Mouse (Mus musculus) forebrain, embryonic 16.5 days (tissue): ENCODE data around the gene Foxn2. TPM values are rescaled to one million over a fixed set of nuclear protein-coding genes. Genes with fewer than 3 reads are reported as not detected.

Source experiments
- ATAC-seq: fragments of 200-750 bp; cut with Nextera tagmentation; 2 replicates; pipeline ENCODE4 v1.8.0; 2017; ENCODE audit warnings: mild to moderate bottlenecking, moderate library complexity
- H3K27ac ChIP-seq: fragments of 300-500 bp; sonication (generic); 2 replicates; pipeline ENCODE4 v1.5.1; 2014; ENCODE audit warnings: low read length, control low read depth
- H3K27me3 ChIP-seq: fragments of 300-500 bp; sonication (generic); replicated peaks from 2 replicates; pipeline ENCODE4 v1.6.1; 2014; ENCODE audit warnings: low read length; ENCODE audit not compliant: control insufficient read depth, insufficient read depth
- H3K36me3 ChIP-seq: fragments of 300-500 bp; sonication (generic); 2 replicates; pipeline ENCODE4 v1.6.1; 2014; ENCODE audit not compliant: control insufficient read depth, insufficient read depth
- H3K4me1 ChIP-seq: fragments of 300-500 bp; sonication (generic); replicated peaks from 2 replicates; pipeline ENCODE4 v1.6.1; 2014; ENCODE audit warnings: low read length; ENCODE audit not compliant: control insufficient read depth, insufficient read depth
- H3K4me2 ChIP-seq: fragments of 300-500 bp; sonication (generic); 2 replicates; pipeline ENCODE4 v1.6.1; 2014; ENCODE audit warnings: mild to moderate bottlenecking, low read length, control low read depth
- H3K4me3 ChIP-seq: fragments of 300-500 bp; sonication (generic); replicated peaks from 2 replicates; pipeline ENCODE4 v1.5.1; 2014; ENCODE audit warnings: mild to moderate bottlenecking, low read length, control low read depth
- H3K9ac ChIP-seq: fragments of 300-500 bp; sonication (generic); replicated peaks from 2 replicates; pipeline ENCODE4 v1.6.1; 2014; ENCODE audit warnings: low read depth, low read length, control low read depth
- H3K9me3 ChIP-seq: fragments of 300-500 bp; sonication (generic); 2 replicates; pipeline ENCODE4 v1.6.1; 2016; ENCODE audit warnings: low read length; ENCODE audit not compliant: control insufficient read depth
- WGBS: fragments of 180-500 bp; shearing (Covaris S2); extraction: QIAGEN DNeasy Blood & Tissue Kit; methylation state at CpG from one replicate; pipeline ENCODE4 v1.1.7; 2014; 5-methylcytosine and 5-hydroxymethylcytosine counted together
- polyA plus RNA-seq: library from polyadenylated mRNA; unstranded; fragments of >200 nt; fragmentation: Nextera tagmentation; extraction: Ambion mirVana; gene quantifications from 2 replicates; pipeline ENCODE4 v1.2.1, GENCODE M21; 2015

Foxn2 gene
- polyA plus RNA-seq, 1 experiment from 2014 or later = 11.6 TPM

GRCm38 (mm10) chr17:88494772-88495132 is 54.2 kb downstream of the Foxn2 start:
- Histone ChIP-seq H3K9ac (peak overlapping the region; percentile 49), H3K36me3 (no peaks in the 10 kb centered on the region), H3K4me1 (peaks cover 18% of the 10 kb centered on the region), H3K27ac (peak overlapping the region; percentile 76; the same call in 1 of the 2 replicates), H3K9me3 (no peaks in the 10 kb centered on the region), H3K27me3 (no peaks in the 10 kb centered on the region), H3K4me2 (peak overlapping the region; percentile 47), H3K4me3 (peak overlapping the region; percentile 25; the same call in 1 of the 2 replicates)
- WGBS = 24% methylated on average over 10 of the region's 10 CpGs
- peak; percentile 29; the same call in 1 of the 2 replicates for ATAC-seq

- no peak for ATAC-seq
- H3K27me3 ChIP-seq = no peaks in the 10 kb centered on the region
- WGBS = 77% methylated on average over 5 of the region's 5 CpGs
- no peaks in the 10 kb centered on the region for H3K36me3 ChIP-seq
- peaks cover 18% of the 10 kb centered on the region for H3K4me1 ChIP-seq
- no peak overlapping the region for H3K27ac ChIP-seq
- H3K4me2 ChIP-seq = no peak overlapping the region
- H3K9ac ChIP-seq = no peak overlapping the region
- H3K9me3 ChIP-seq = no peaks in the 10 kb centered on the region
- no peak overlapping the region for H3K4me3 ChIP-seq
Measured at GRCm38 (mm10) chr17:88498090-88498682, 57.7 kb downstream of the Foxn2 start.

DNA sequence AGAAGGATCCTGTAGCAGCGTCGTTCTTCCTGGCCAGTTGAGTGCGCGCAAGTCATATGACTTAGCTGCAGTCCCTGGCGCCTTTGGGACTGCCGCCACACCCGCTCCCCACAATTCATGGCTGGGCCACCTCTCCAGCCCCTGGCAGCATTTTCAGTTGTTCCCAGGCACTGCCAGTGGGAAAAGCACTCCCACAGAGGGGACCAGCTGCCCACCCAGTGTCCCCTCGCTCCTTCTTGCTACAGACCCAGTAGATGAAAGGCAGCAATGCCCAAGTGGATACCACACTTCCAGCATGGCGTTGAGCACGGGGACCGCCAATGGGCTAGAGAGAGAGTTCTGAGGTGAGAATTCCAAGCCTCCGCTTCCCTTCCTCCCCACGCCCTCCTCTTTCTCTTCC is 63.5 kb downstream of the Foxn2 start:
- 95% methylated on average over 13 of the region's 13 CpGs for WGBS
- Histone ChIP-seq H3K9ac (no peak overlapping the region), H3K9me3 (no peaks in the 10 kb centered on the region), H3K27ac (no peak overlapping the region), H3K27me3 (no peaks in the 10 kb centered on the region), H3K4me3 (no peak overlapping the region), H3K36me3 (no peaks in the 10 kb centered on the region), H3K4me2 (no peak overlapping the region), H3K4me1 (peaks cover 10% of the 10 kb centered on the region)
- no peak for ATAC-seq

GRCm38 (mm10) chr17:88505275-88505723 is 64.8 kb downstream of the Foxn2 start:
- no peaks in the 10 kb centered on the region for H3K27me3 ChIP-seq
- ATAC-seq = peak; percentile 85
- WGBS = 19% methylated on average over 10 of the region's 10 CpGs
- no peak overlapping the region for H3K4me2 ChIP-seq
- H3K4me3 ChIP-seq = no peak overlapping the region
- H3K9ac ChIP-seq = no peak overlapping the region
- no peak overlapping the region for H3K27ac ChIP-seq
- H3K4me1 ChIP-seq = peaks cover 10% of the 10 kb centered on the region
- H3K9me3 ChIP-seq = no peaks in the 10 kb centered on the region
- H3K36me3 ChIP-seq = no peaks in the 10 kb centered on the region

DNA sequence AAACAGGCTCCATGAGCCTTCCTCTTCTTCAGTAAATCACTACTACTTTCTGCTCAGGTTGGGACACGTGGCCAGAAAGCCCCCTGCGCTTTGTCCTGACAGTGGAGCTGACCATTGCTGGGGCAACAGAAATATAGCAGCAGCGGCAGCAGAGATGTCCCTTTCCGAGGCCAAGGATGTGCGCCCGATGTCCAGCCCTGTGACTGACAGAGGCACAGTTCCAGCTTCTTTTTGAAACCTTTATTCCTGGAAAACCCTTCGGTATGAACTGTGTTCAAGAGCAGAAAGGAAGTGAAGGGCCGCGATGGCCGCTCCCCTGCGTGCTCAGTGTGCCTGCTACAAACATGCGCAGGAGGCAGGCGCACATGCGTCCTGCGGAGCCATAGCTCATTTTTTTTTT is 65.4 kb downstream of the Foxn2 start:
- Histone ChIP-seq H3K4me1 (peaks cover 10% of the 10 kb centered on the region), H3K36me3 (no peaks in the 10 kb centered on the region), H3K9ac (no peak overlapping the region), H3K27ac (no peak overlapping the region), H3K27me3 (no peaks in the 10 kb centered on the region), H3K4me3 (no peak overlapping the region), H3K4me2 (no peak overlapping the region), H3K9me3 (no peaks in the 10 kb centered on the region)
- no peak for ATAC-seq
- WGBS = 87% methylated on average over 15 of the region's 15 CpGs

GRCm38 (mm10) chr17:88507376-88507775 is 66.9 kb downstream of the Foxn2 start:
- Histone ChIP-seq H3K36me3 (no peaks in the 10 kb centered on the region), H3K27me3 (no peaks in the 10 kb centered on the region), H3K4me3 (no peak overlapping the region), H3K9me3 (no peaks in the 10 kb centered on the region), H3K9ac (no peak overlapping the region), H3K4me1 (peaks cover 10% of the 10 kb centered on the region), H3K27ac (no peak overlapping the region), H3K4me2 (no peak overlapping the region)
- ATAC-seq = no peak
- WGBS = 68% methylated on average over 10 of the region's 10 CpGs

DNA sequence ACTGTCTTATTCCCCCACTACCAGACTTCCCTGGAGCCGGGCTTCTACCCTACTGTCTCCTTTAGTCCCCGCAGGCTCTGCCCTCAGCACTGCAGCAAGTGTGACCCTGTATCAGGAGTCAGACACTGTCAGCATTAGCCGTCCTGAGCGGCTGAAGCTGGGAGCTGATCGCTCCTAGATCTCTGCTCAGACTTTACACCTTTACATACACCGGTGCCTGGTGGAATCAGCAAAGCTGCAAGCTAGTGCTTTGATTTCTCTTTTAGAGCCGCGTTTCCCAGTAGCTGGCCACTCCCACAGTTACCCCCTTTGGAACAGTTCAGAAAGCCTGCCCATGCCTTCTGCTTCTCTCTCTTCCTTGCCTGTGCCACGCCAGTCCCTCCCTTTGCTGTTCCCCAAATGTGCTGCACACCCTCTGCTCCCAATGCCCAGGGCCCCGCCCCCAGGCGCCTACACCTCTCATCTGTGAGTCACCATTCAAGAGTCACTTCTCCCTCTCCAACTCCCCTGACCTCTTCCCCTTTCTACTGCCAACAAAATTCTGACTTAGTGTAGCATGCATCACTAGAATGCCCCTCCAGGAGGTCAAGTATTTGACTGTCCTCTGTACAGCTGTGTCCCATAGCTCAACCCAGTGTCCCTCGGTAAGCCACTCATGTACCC is 68.5 kb downstream of the Foxn2 start:
- Histone ChIP-seq H3K4me3 (no peak overlapping the region), H3K9ac (no peak overlapping the region), H3K27me3 (no peaks in the 10 kb centered on the region), H3K9me3 (no peaks in the 10 kb centered on the region), H3K4me1 (peaks cover 10% of the 10 kb centered on the region), H3K27ac (no peak overlapping the region), H3K4me2 (no peak overlapping the region), H3K36me3 (no peaks in the 10 kb centered on the region)
- 36% methylated on average over 12 of the region's 12 CpGs for WGBS
- no peak for ATAC-seq

DNA sequence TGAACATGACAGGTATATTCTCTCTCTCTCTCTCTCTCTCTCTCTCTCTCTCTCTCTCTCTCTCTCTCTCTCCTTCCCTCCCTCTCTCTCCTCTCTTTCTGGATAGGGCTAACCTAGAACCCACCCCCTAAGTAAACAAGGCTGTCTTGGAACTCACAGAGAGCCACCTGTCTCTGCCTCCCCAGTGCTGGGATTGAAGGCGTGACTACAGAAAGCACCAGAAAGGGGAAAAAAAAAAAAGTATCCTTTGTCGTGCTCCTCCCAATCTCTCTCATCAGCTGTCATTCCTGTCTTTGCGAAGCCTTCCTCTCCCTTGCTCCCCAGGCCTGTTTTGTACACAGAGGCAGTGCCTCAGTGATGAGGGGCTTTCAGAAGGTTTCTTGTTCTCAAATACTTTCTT is 69.5 kb downstream of the Foxn2 start:
- Histone ChIP-seq H3K9me3 (no peaks in the 10 kb centered on the region), H3K9ac (no peak overlapping the region), H3K4me3 (no peak overlapping the region), H3K4me1 (peaks cover 9% of the 10 kb centered on the region), H3K27ac (no peak overlapping the region), H3K4me2 (no peak overlapping the region), H3K27me3 (no peaks in the 10 kb centered on the region), H3K36me3 (no peaks in the 10 kb centered on the region)
- ATAC-seq = no peak
- WGBS = 83% methylated on average over 3 of the region's 3 CpGs

DNA sequence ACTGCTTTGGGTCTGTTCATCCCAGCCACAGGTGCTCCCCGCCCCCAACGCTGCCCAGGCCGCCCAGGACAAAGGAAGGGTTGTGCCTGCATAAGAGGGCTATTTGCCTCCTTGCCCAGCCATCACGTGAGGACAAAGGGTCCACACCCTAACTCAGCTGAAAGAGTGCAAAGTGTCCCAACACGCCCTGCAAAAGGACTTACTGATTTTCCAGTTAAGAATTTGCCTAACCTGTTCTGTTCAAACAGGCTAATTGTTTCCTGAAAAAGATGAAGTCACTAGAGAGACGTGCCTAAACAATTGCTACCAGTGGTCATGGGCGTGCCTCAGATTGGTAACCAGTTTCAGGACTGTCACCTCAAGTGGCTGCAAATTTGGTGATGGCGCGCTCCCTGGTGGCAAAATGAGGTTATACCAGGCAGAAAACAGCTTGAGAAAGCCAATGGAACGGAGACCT is 70.6 kb downstream of the Foxn2 start:
- H3K27me3 ChIP-seq = no peaks in the 10 kb centered on the region
- no peak overlapping the region for H3K4me3 ChIP-seq
- WGBS = 6% methylated on average over 10 of the region's 10 CpGs
- H3K9me3 ChIP-seq = no peaks in the 10 kb centered on the region
- H3K27ac ChIP-seq = no peak overlapping the region
- H3K36me3 ChIP-seq = no peaks in the 10 kb centered on the region
- H3K4me1 ChIP-seq = no peaks in the 10 kb centered on the region; the same call in 1 of the 2 replicates
- peak; percentile 73 for ATAC-seq
- H3K9ac ChIP-seq = no peak overlapping the region
- no peak overlapping the region for H3K4me2 ChIP-seq
